ENCODE assay signal across 7 mouse cellular contexts in genomic region chr8:70838654-70839407, GRCm38 (mm10). TPM values are rescaled to one million over a fixed set of nuclear protein-coding genes. Genes with fewer than 3 reads are reported as not detected.
DNase-seq lines count a peak whose midpoint lies in the region; ATAC-seq and TF ChIP-seq lines count a peak whose summit lies in the region.

No protein-coding gene starts in this region.

- H3K36me3 ChIP-seq in spleen, adult 2 months (ENCODE audit: control insufficient read depth, insufficient read depth, low read length): peaks cover 16% of the 10 kb centered on the region
- 0 out of 2 replicates have a peak, but pooled peaks cover 3% of the 10 kb centered on the region for H3K36me3 ChIP-seq in heart, embryonic 11.5 days (ENCODE audit: control insufficient read depth, insufficient read depth, low read length)
- H3K36me3 ChIP-seq in liver, embryonic 11.5 days (ENCODE audit: control insufficient read depth, insufficient read depth, low read length): peaks cover 3% of the 10 kb centered on the region; the same call in 1 of the 2 replicates
- no peaks in the 10 kb centered on the region for H3K36me3 ChIP-seq in neural tube, embryonic 14.5 days (ENCODE audit: control insufficient read depth, insufficient read depth, low read length)

- no peak for TF ChIP-seq CTCF in spleen, adult 2 months (IDR thresholded peaks at IDR 0.05; ENCODE audit: extremely low read depth, insufficient read depth, insufficient read length, insufficient replicate concordance)

- H3K4me2 ChIP-seq in heart, embryonic 11.5 days: peak overlapping the region; percentile 91
- peak overlapping the region; percentile 90 for H3K4me2 ChIP-seq in liver, embryonic 11.5 days
- peak overlapping the region; percentile 63 for H3K4me2 ChIP-seq in neural tube, embryonic 14.5 days (ENCODE audit: low read depth, low read length)

- peak overlapping the region; percentile 94 for H3K27ac ChIP-seq in spleen, adult 2 months (ENCODE audit: insufficient read depth, low read length)
- peak overlapping the region; percentile 91 for H3K27ac ChIP-seq in heart, embryonic 11.5 days (ENCODE audit: low read depth, low read length)
- peak overlapping the region; percentile 97 for H3K27ac ChIP-seq in liver, embryonic 11.5 days (ENCODE audit: low read depth, low read length)
- peak overlapping the region; percentile 87 for H3K27ac ChIP-seq in neural tube, embryonic 14.5 days (ENCODE audit: low read depth, low read length)

- H3K9me3 ChIP-seq in heart, embryonic 11.5 days (replicated peaks; ENCODE audit: control insufficient read depth, low read length): no peaks in the 10 kb centered on the region
- no peaks in the 10 kb centered on the region for H3K9me3 ChIP-seq in liver, embryonic 11.5 days (ENCODE audit: control insufficient read depth, low read length)
- no peaks in the 10 kb centered on the region for H3K9me3 ChIP-seq in neural tube, embryonic 14.5 days (ENCODE audit: control insufficient read depth, low read length)

- H3K4me3 ChIP-seq in spleen, adult 2 months (ENCODE audit: extremely low read depth, insufficient read depth, insufficient read length): peak overlapping the region; percentile 70
- H3K4me3 ChIP-seq in heart, embryonic 11.5 days (ENCODE audit: low read depth, low read length): peak overlapping the region; percentile 78
- peak overlapping the region; percentile 80 for H3K4me3 ChIP-seq in liver, embryonic 11.5 days (ENCODE audit: low read depth, low read length)
- H3K4me3 ChIP-seq in neural tube, embryonic 14.5 days (ENCODE audit: low read depth, low read length): peak overlapping the region; percentile 59

- peak overlapping the region; percentile 84 for H3K9ac ChIP-seq in heart, embryonic 11.5 days (ENCODE audit: low read depth, low read length)
- peak overlapping the region; percentile 87 for H3K9ac ChIP-seq in liver, embryonic 11.5 days (ENCODE audit: low read depth, low read length)
- peak overlapping the region; percentile 67 for H3K9ac ChIP-seq in neural tube, embryonic 14.5 days (replicated peaks; ENCODE audit: low read depth, low read length)

- no peak for DNase-seq in spleen, adult 2 months (ENCODE audit: low read depth in 1 of 2, low spot score in 2 of 2)
- no peak for DNase-seq in spleen, postnatal 14 days (ENCODE audit: low spot score in 2 of 2)
- DNase-seq in cerebellum, adult 9-10 months: peak; percentile 68
- DNase-seq in liver, embryonic 11.5 days (ENCODE audit: low spot score): peak; percentile 67
- no peak for DNase-seq in thymus, postnatal 36 days

- no peak for TF ChIP-seq POLR2A in spleen, adult 2 months (IDR thresholded peaks at IDR 0.05; ENCODE audit: low read depth, low read length)

- no peaks in the 10 kb centered on the region for H3K27me3 ChIP-seq in spleen, adult 2 months (ENCODE audit: control insufficient read depth, insufficient read depth, low read length)
- H3K27me3 ChIP-seq in heart, embryonic 11.5 days (ENCODE audit: control insufficient read depth, insufficient read depth, low read length): peaks cover 16% of the 10 kb centered on the region
- H3K27me3 ChIP-seq in liver, embryonic 11.5 days (replicated peaks; ENCODE audit: control insufficient read depth, insufficient read depth, low read length): no peaks in the 10 kb centered on the region
- H3K27me3 ChIP-seq in neural tube, embryonic 14.5 days (ENCODE audit: control insufficient read depth, insufficient read depth, low read length): no peaks in the 10 kb centered on the region

- peaks cover 5% of the 10 kb centered on the region; the same call in 1 of the 2 replicates for H3K4me1 ChIP-seq in spleen, adult 2 months (ENCODE audit: control insufficient read depth, insufficient read depth, insufficient read length)
- H3K4me1 ChIP-seq in heart, embryonic 11.5 days (ENCODE audit: control insufficient read depth, insufficient read depth, low read length): peaks cover 4% of the 10 kb centered on the region
- H3K4me1 ChIP-seq in liver, embryonic 11.5 days (replicated peaks; ENCODE audit: control insufficient read depth, insufficient read depth, low read length): peaks cover 57% of the 10 kb centered on the region
- H3K4me1 ChIP-seq in neural tube, embryonic 14.5 days (ENCODE audit: control insufficient read depth, insufficient read depth, low read length): no peaks in the 10 kb centered on the region

- 1% methylated on average over 66 of the region's 66 CpGs for WGBS in spleen, adult 2 months
- 2% methylated on average over 66 of the region's 66 CpGs for WGBS in heart, embryonic 11.5 days (ENCODE audit: insufficient replicate concordance)
- WGBS in liver, embryonic 11.5 days: 3% methylated on average over 66 of the region's 66 CpGs
- 2% methylated on average over 65 of the region's 66 CpGs for WGBS in neural tube, embryonic 14.5 days

- peak; percentile 21; the same call in 1 of the 2 replicates for ATAC-seq in heart, embryonic 11.5 days (replicated peaks; ENCODE audit: insufficient number of reproducible peaks, low FRiP score, low TSS enrichment)
- peak; percentile 30 for ATAC-seq in liver, embryonic 11.5 days (replicated peaks; ENCODE audit: low FRiP score)
- peak; percentile 71 for ATAC-seq in neural tube, embryonic 14.5 days (ENCODE audit: low read depth)

RNA-seq across cellular contexts. Expression of gene Arrdc2, which starts 0.7 kb away (rescaled TPM):
- polyA plus RNA-seq in spleen, adult 2 months (2012; rRNA removed): 73.8 and 74.1 TPM in 2 replicates
- polyA plus RNA-seq in heart, embryonic 11.5 days (2014; fragmentation: Nextera tagmentation; extraction: Ambion mirVana): 2.4 and 3.2 TPM in 2 replicates
- 13.4 and 14.5 TPM in 2 replicates for polyA plus RNA-seq in liver, embryonic 11.5 days (2014; fragmentation: Nextera tagmentation; extraction: Ambion mirVana)
- 8.9 and 9.3 TPM in 2 replicates for polyA plus RNA-seq in neural tube, embryonic 14.5 days (2014; fragmentation: Nextera tagmentation; extraction: Ambion mirVana)

RNA-seq across cellular contexts. Expression of gene Kcnn1, which starts 24.2 kb away (rescaled TPM):
- 0.65 and 1.1 TPM in 2 replicates for polyA plus RNA-seq in spleen, adult 2 months (2012; rRNA removed)
- polyA plus RNA-seq in heart, embryonic 11.5 days (2014; fragmentation: Nextera tagmentation; extraction: Ambion mirVana): 0.55 and 1.1 TPM in 2 replicates
- 0.47 and 0.73 TPM in 2 replicates for polyA plus RNA-seq in liver, embryonic 11.5 days (2014; fragmentation: Nextera tagmentation; extraction: Ambion mirVana)
- 12.6 and 13.0 TPM in 2 replicates for polyA plus RNA-seq in neural tube, embryonic 14.5 days (2014; fragmentation: Nextera tagmentation; extraction: Ambion mirVana)

RNA-seq across cellular contexts. Expression of gene Il12rb1, which starts 30.6 kb away (rescaled TPM):
- polyA plus RNA-seq in spleen, adult 2 months (2012; rRNA removed): 5.8 and 7.4 TPM in 2 replicates
- 0.07 TPM in 1 of 2 replicates, not detected in the other for polyA plus RNA-seq in heart, embryonic 11.5 days (2014; fragmentation: Nextera tagmentation; extraction: Ambion mirVana)
- polyA plus RNA-seq in liver, embryonic 11.5 days (2014; fragmentation: Nextera tagmentation; extraction: Ambion mirVana): 0.10 and 0.25 TPM in 2 replicates
- not detected in 2 replicates for polyA plus RNA-seq in neural tube, embryonic 14.5 days (2014; fragmentation: Nextera tagmentation; extraction: Ambion mirVana)

RNA-seq across cellular contexts. Expression of gene Mast3, which starts 34.0 kb away (rescaled TPM):
- polyA plus RNA-seq in spleen, adult 2 months (2012; rRNA removed): 175 and 297 TPM in 2 replicates
- 7.8 and 8.5 TPM in 2 replicates for polyA plus RNA-seq in heart, embryonic 11.5 days (2014; fragmentation: Nextera tagmentation; extraction: Ambion mirVana)
- polyA plus RNA-seq in liver, embryonic 11.5 days (2014; fragmentation: Nextera tagmentation; extraction: Ambion mirVana): 18.2 and 19.3 TPM in 2 replicates
- polyA plus RNA-seq in neural tube, embryonic 14.5 days (2014; fragmentation: Nextera tagmentation; extraction: Ambion mirVana): 20.2 and 23.4 TPM in 2 replicates

RNA-seq across cellular contexts. Expression of gene Ccdc124, which starts 34.9 kb away (rescaled TPM):
- polyA plus RNA-seq in spleen, adult 2 months (2012; rRNA removed): 26.5 and 34.9 TPM in 2 replicates
- polyA plus RNA-seq in heart, embryonic 11.5 days (2014; fragmentation: Nextera tagmentation; extraction: Ambion mirVana): 102 and 109 TPM in 2 replicates
- 110 and 112 TPM in 2 replicates for polyA plus RNA-seq in liver, embryonic 11.5 days (2014; fragmentation: Nextera tagmentation; extraction: Ambion mirVana)
- 155 and 159 TPM in 2 replicates for polyA plus RNA-seq in neural tube, embryonic 14.5 days (2014; fragmentation: Nextera tagmentation; extraction: Ambion mirVana)

Comparison
In these comparisons a context has a peak if more than half of its experiments do, and no peak if none do; other contexts are left out.
1. DNase-seq: peak in cerebellum, adult 9-10 months (single experiment) and liver, embryonic 11.5 days (single experiment); none in spleen, adult 2 months (0 of 2), spleen, postnatal 14 days (0 of 2) and thymus, postnatal 36 days (0 of 2).
2. ATAC-seq: peak in every context shown above with its lines; median percentile 71 in neural tube, embryonic 14.5 days; 30 in liver, embryonic 11.5 days; 21 in heart, embryonic 11.5 days.
3. Peak in every context shown above with its lines, with median percentiles within 50 percentile points of each other: H3K27ac ChIP-seq, H3K4me3 ChIP-seq, H3K4me2 ChIP-seq and H3K9ac ChIP-seq.